Mouse (Mus musculus) hematopoietic stem cell, adult 5-6 weeks (primary cell): ENCODE data around the gene Adh6b. TPM values are rescaled to one million over a fixed set of nuclear protein-coding genes. Genes with fewer than 3 reads are reported as not detected.

Experiments used
- total RNA-seq: library from RNA; stranded (forward); fragments of 172-1452, 232-1000 nt; gene quantifications from 2 replicates; pipeline ENCODE4 v1.2.3, GENCODE M21; 2017

Adh6b gene
- total RNA-seq, 1 experiment from 2014 or later, result not detected

Other genes with a start within 250 kb of the Adh6b start
- gene Trmt10a, start 198.3 kb upstream of the Adh6b start, total RNA-seq, result 19.1 and 27.1 TPM in 2 replicates
- gene Mttp, start 196.8 kb upstream of the Adh6b start, total RNA-seq, result 3.9 and 4.3 TPM in 2 replicates
- gene 4930579F01Rik, start 147.9 kb upstream of the Adh6b start, total RNA-seq, result not detected in 2 replicates
- not detected in 2 replicates for gene Adh7, start 124.0 kb upstream of the Adh6b start, total RNA-seq
- gene Adh1, start 80.8 kb upstream of the Adh6b start, total RNA-seq, result not detected in 2 replicates
- gene Adh6a, start 28.5 kb upstream of the Adh6b start, total RNA-seq, result not detected in 2 replicates
- not detected in 2 replicates for gene Adh4, start 73.7 kb downstream of the Adh6b start, total RNA-seq
- 136 and 163 TPM in 2 replicates for gene Adh5, start 101.3 kb downstream of the Adh6b start, total RNA-seq
- gene Metap1, start 147.7 kb downstream of the Adh6b start, total RNA-seq, result 58.4 and 63.5 TPM in 2 replicates
- gene Eif4e, start 184.4 kb downstream of the Adh6b start, total RNA-seq, result 161 and 198 TPM in 2 replicates